Mouse (Mus musculus) heart, adult 2 months (tissue): ENCODE results near the gene Lingo1. TPM values are rescaled to one million over a fixed set of nuclear protein-coding genes. Genes with fewer than 3 reads are reported as not detected.

Source experiments
- DNase-seq, 2 experiments: peaks; one replicate each; pipeline ENCODE4 v3.0.0; 2021
- H3K27ac ChIP-seq: fragments of 200-600 bp; 2 replicates; pipeline ENCODE4 v1.8.1; 2022
- H3K27me3 ChIP-seq: fragments of 200-500 bp; 2 replicates; pipeline ENCODE4 v1.6.1; 2012; ENCODE audit warnings: mild to moderate bottlenecking, low read length, inconsistent platforms, mixed read lengths; ENCODE audit not compliant: control insufficient read depth, insufficient read depth
- H3K36me3 ChIP-seq: fragments of 200-500 bp; 2 replicates; pipeline ENCODE4 v1.6.1; 2012; ENCODE audit warnings: low read length, inconsistent platforms; ENCODE audit not compliant: control insufficient read depth, insufficient read depth
- H3K4me1 ChIP-seq: fragments of 200-500 bp; 2 replicates; pipeline ENCODE4 v1.6.1; 2011; ENCODE audit warnings: low read length; ENCODE audit not compliant: control insufficient read depth, insufficient read depth
- H3K4me3 ChIP-seq: fragments of 200-600 bp; 2 replicates; pipeline ENCODE4 v1.8.1; 2022
- H3K79me2 ChIP-seq: fragments of 200-500 bp; replicated peaks from 2 replicates; pipeline ENCODE4 v1.6.1; 2012; ENCODE audit warnings: mild to moderate bottlenecking, inconsistent platforms, low read length, moderate library complexity, mixed read lengths; ENCODE audit not compliant: control insufficient read depth, insufficient read depth
- H3K9ac ChIP-seq: fragments of 200-500 bp; 2 replicates; pipeline ENCODE4 v1.6.1; 2012; ENCODE audit warnings: low read depth, mild to moderate bottlenecking, control low read depth, inconsistent platforms, low read length, mixed read lengths
- CTCF ChIP-seq: fragments of 200-600 bp; IDR thresholded peaks from 2 replicates; pipeline ENCODE4 v1.8.1; 2022; ENCODE audit warnings: antibody characterized with exemption, mild to moderate bottlenecking, moderate library complexity
- EP300 ChIP-seq: fragments of 200-500 bp; IDR thresholded peaks from 2 replicates; pipeline ENCODE4 v1.6.1; 2011; ENCODE audit warnings: low read depth, low read length, control low read depth; ENCODE audit not compliant: insufficient read depth
- POLR2A ChIP-seq: fragments of 200-500 bp; IDR thresholded peaks from 2 replicates; pipeline ENCODE4 v1.6.1; 2011; ENCODE audit warnings: mild to moderate bottlenecking, low read depth, low read length, control low read depth; ENCODE audit not compliant: insufficient read depth
- whole genome bisulfite sequencing: fragments of 180-500 bp; shearing (Covaris S2); methylation state at CpG from one replicate; pipeline ENCODE4 v1.1.7; 2018; 5-methylcytosine and 5-hydroxymethylcytosine counted together
- intact Hi-C: fragments of 180-260 bp; cut with DNase I; formaldehyde crosslinking; loops from one replicate; pipeline ENCODE4 v1.15.1; 2025
- polyA plus RNA-seq: library from polyadenylated mRNA; depleted of rRNA; stranded (reverse); fragments of >200 nt; gene quantifications from 2 replicates; pipeline ENCODE4 v1.2.3, GENCODE M21; 2012
- total RNA-seq, 2 experiments: library from RNA; stranded (reverse); gene quantifications; 2 replicates each; pipeline ENCODE4 v1.2.3; 2021

Gene Lingo1
- total and polyA plus RNA-seq, 3 experiments, result 1.2 to 5.5 (median 1.3) TPM

DNA sequence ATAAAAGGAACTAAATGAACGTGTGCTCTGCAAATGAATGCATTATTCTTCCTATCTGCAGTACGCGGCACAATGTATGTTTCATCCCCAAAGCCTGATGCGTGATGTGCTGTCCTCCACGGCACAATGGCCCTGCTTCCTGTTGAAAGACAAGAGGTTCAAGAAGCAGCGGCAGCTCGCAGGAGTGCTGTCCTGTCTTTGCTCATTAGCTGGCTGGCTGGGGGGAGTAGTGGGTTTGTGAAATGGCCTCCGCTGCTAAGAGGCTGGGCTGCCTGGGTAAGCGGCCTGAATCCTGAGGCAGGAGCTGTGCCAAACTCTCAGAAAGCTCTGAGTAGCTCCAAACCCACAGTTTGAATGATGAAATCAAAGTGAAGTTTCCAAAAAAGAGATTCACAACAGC, 31.9 kb upstream of the Lingo1 start:
- 53% methylated on average over 9 of the region's 9 CpGs for WGBS
- intact Hi-C loops, result loop anchor here (10.0 kb wide), 1 partner anchor 103 kb away; no protein-coding TSS in a partner anchor
- no peaks in the 10 kb centered on the region for H3K36me3 ChIP-seq
- H3K27me3 ChIP-seq, result no peaks in the 10 kb centered on the region
- no peak overlapping the region for H3K9ac ChIP-seq
- H3K79me2 ChIP-seq, result no peaks in the 10 kb centered on the region
- no peaks in the 10 kb centered on the region for H3K4me1 ChIP-seq
- no peak overlapping the region for H3K27ac ChIP-seq
- TF ChIP-seq EP300 (no peak), CTCF (no peak), POLR2A (no peak)
- no peak overlapping the region for H3K4me3 ChIP-seq
- no peak for DNase-seq

- Histone ChIP-seq H3K9ac (no peak overlapping the region), H3K79me2 (no peaks in the 10 kb centered on the region), H3K36me3 (no peaks in the 10 kb centered on the region), H3K27me3 (no peaks in the 10 kb centered on the region), H3K4me3 (no peak overlapping the region), H3K4me1 (no peaks in the 10 kb centered on the region), H3K27ac (no peak overlapping the region)
- no peak for TF ChIP-seq EP300
- no peak for TF ChIP-seq CTCF
- TF ChIP-seq POLR2A, result no peak
- WGBS, result 32% methylated on average over 21 of the region's 21 CpGs
- intact Hi-C loops, result loop anchor here (10.0 kb wide), 1 partner anchor 101 kb away; no protein-coding TSS in a partner anchor
- no peak for DNase-seq
These were observed 29.4 kb upstream of the Lingo1 start for GRCm38 (mm10) chr9:56825476-56826213.

GRCm38 (mm10) chr9:56824900-56825299, 28.6 kb upstream of the Lingo1 start:
- Histone ChIP-seq H3K27me3 (no peaks in the 10 kb centered on the region), H3K4me1 (no peaks in the 10 kb centered on the region), H3K79me2 (no peaks in the 10 kb centered on the region), H3K27ac (no peak overlapping the region), H3K36me3 (no peaks in the 10 kb centered on the region), H3K9ac (no peak overlapping the region), H3K4me3 (no peak overlapping the region)
- intact Hi-C loops, result loop anchor here (10.0 kb wide), 1 partner anchor 100 kb away; no protein-coding TSS in a partner anchor
- 18% methylated on average over 3 of the region's 3 CpGs for WGBS
- DNase-seq, result no peak
- no peak for TF ChIP-seq EP300
- peak; percentile 63 for TF ChIP-seq CTCF
- TF ChIP-seq POLR2A, result no peak

- no peaks in the 10 kb centered on the region for H3K27me3 ChIP-seq
- no peaks in the 10 kb centered on the region for H3K36me3 ChIP-seq
- DNase-seq, result no peak
- TF ChIP-seq CTCF, result no peak
- no peak for TF ChIP-seq POLR2A
- H3K4me1 ChIP-seq, result peaks cover 1% of the 10 kb centered on the region; the same call in 1 of the 2 replicates
- intact Hi-C loops, result no loop called here
- H3K27ac ChIP-seq, result no peak overlapping the region
- no peak overlapping the region for H3K4me3 ChIP-seq
- 73% methylated on average over 1 of the region's 1 CpGs for WGBS
- no peaks in the 10 kb centered on the region for H3K79me2 ChIP-seq
- H3K9ac ChIP-seq, result no peak overlapping the region
These were observed 14.6 kb upstream of the Lingo1 start for GRCm38 (mm10) chr9:56810916-56811315.

DNA sequence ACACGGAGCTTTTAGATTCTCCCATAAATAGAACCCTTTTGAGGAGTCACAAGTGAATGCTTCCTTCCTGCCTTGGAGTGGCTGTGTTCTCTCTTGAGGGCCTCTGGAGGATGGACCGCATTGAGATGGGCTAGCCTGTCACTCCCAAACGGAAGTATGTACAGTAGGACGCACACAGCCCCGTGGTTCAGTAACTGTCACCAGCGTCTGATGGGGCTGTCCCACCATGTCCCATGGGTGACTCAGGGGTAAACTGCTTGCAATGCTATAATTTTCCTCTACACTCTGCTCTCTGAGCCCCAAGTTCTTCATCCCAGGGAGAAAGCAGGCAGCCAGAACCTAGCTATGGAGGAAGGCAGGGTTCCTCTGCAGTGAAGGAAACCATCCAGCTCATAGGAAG, 11.7 kb upstream of the Lingo1 start:
- peaks cover under 1% of the 10 kb centered on the region; the same call in 1 of the 2 replicates for H3K4me1 ChIP-seq
- TF ChIP-seq POLR2A (no peak), EP300 (no peak), CTCF (no peak)
- H3K27ac ChIP-seq, result no peak overlapping the region
- DNase-seq, result no peak
- H3K36me3 ChIP-seq, result no peaks in the 10 kb centered on the region
- intact Hi-C loops, result no loop called here
- no peak overlapping the region for H3K4me3 ChIP-seq
- no peaks in the 10 kb centered on the region for H3K27me3 ChIP-seq
- H3K9ac ChIP-seq, result no peak overlapping the region
- WGBS, result 58% methylated on average over 6 of the region's 6 CpGs
- no peaks in the 10 kb centered on the region for H3K79me2 ChIP-seq

DNA sequence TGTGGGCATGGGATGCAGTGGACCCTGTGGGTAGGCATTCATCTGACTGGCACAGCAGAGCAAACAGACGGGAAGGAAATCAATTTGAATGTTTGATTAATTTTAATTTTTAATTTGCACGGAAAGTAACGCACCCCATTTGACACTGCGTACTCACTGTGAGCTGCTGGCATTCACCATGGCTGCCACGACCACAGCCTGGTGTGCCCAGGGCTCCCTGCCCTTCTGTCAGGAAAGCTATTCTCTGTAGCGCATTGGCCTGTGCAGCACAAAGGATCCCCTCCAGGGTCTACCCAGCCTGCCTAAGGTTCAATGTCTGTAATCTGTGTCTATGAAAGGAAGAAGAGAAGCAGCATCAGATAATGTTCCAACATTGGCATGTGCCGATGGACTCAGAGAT, 6.9 kb upstream of the Lingo1 start:
- Histone ChIP-seq H3K36me3 (no peaks in the 10 kb centered on the region), H3K27me3 (no peaks in the 10 kb centered on the region), H3K79me2 (no peaks in the 10 kb centered on the region), H3K27ac (no peak overlapping the region), H3K4me3 (no peak overlapping the region), H3K9ac (no peak overlapping the region), H3K4me1 (no peaks in the 10 kb centered on the region)
- intact Hi-C loops, result no loop called here
- 92% methylated on average over 7 of the region's 7 CpGs for WGBS
- TF ChIP-seq EP300 (no peak), CTCF (no peak), POLR2A (no peak)
- DNase-seq, result no peak
